Mouse (Mus musculus) liver, adult 2 months (tissue): ENCODE measurements at regions not wholly inside any gene's neighbourhood (a gene's known extent, or its start where the extent isn't known, plus 50 kb on each side); places are given as distances from the start of the nearest gene placed in this dataset.

Source experiments
- DNase-seq: peaks from one replicate; pipeline ENCODE4 v3.0.0-alpha.2; 2011; ENCODE audit warnings: low read depth, low spot score; ENCODE audit errors: extremely low read depth
- H3K27ac ChIP-seq: fragments of 200-500 bp; replicated peaks from 2 replicates; pipeline ENCODE4 v1.5.1; 2012; ENCODE audit warnings: low read depth, mild to moderate bottlenecking, control low read depth, inconsistent platforms, low read length; ENCODE audit not compliant: insufficient read depth
- H3K27me3 ChIP-seq: fragments of 200-500 bp; 2 replicates; pipeline ENCODE4 v1.6.1; 2012; ENCODE audit warnings: mild to moderate bottlenecking, moderate library complexity, low read length, inconsistent platforms; ENCODE audit not compliant: control insufficient read depth, insufficient read depth
- H3K36me3 ChIP-seq: fragments of 200-500 bp; 2 replicates; pipeline ENCODE4 v1.6.1; 2012; ENCODE audit warnings: low read length, inconsistent platforms; ENCODE audit not compliant: control insufficient read depth, insufficient read depth
- H3K4me1 ChIP-seq: fragments of 200-500 bp; 2 replicates; pipeline ENCODE4 v1.6.1; 2011; ENCODE audit warnings: low read length; ENCODE audit not compliant: control insufficient read depth, insufficient read depth
- H3K4me3 ChIP-seq: fragments of 200-500 bp; 2 replicates; pipeline ENCODE4 v1.5.1; 2011; ENCODE audit warnings: low read depth, mild to moderate bottlenecking, control low read depth, low read length, moderate library complexity; ENCODE audit not compliant: insufficient read depth
- H3K79me2 ChIP-seq: fragments of 200-500 bp; 2 replicates; pipeline ENCODE4 v1.6.1; 2012; ENCODE audit warnings: inconsistent platforms, mild to moderate bottlenecking, low read length, moderate library complexity; ENCODE audit not compliant: control insufficient read depth, insufficient read depth
- H3K9ac ChIP-seq: fragments of 200-500 bp; 2 replicates; pipeline ENCODE4 v1.6.1; 2012; ENCODE audit warnings: low read depth, mild to moderate bottlenecking, control low read depth, inconsistent platforms, low read length
- CTCF ChIP-seq: fragments of 200-500 bp; IDR thresholded peaks from 2 replicates; pipeline ENCODE4 v1.5.1; 2011; ENCODE audit warnings: low read depth, low read length, control low read depth
- POLR2A ChIP-seq: fragments of 200-500 bp; IDR thresholded peaks from 2 replicates; pipeline ENCODE4 v1.6.1; 2011; ENCODE audit warnings: low read length, control low read depth; ENCODE audit not compliant: insufficient read depth; ENCODE audit errors: extremely low read depth
- WGBS: fragments of 180-500 bp; shearing (Covaris S2); methylation state at CpG from one replicate; pipeline ENCODE4 v1.1.7; 2018; 5-methylcytosine and 5-hydroxymethylcytosine counted together

DNA sequence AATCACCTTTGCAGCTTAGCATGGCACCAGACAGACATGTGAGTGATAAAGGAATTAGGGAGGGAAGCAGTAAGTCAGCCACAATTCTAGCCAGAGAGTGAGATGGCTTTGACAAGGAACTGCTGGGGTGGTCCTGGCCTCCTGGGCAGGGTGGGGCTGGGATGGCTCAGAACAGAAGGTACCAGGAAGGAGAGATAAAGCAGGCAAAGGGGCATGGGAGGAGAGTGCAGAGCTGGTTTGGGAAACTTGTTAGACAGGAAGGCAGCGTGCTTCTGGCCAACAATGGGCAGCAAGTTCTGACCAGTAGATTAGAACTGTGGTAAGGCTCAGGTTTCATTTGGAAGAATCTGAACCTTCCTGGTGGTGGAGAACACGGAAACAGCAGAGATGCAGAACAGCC lies 130.5 kb upstream of the Mkln1 start:
- DNase-seq = no peak
- Histone ChIP-seq H3K36me3 (no peaks in the 10 kb centered on the region), H3K4me1 (peaks cover 8% of the 10 kb centered on the region), H3K27ac (no peak overlapping the region), H3K27me3 (no peaks in the 10 kb centered on the region), H3K9ac (no peak overlapping the region), H3K79me2 (peaks cover 7% of the 10 kb centered on the region; the same call in 1 of the 2 replicates), H3K4me3 (no peak overlapping the region)
- 91% methylated on average over 2 of the region's 2 CpGs for WGBS
- TF ChIP-seq POLR2A (no peak), CTCF (no peak)

DNA sequence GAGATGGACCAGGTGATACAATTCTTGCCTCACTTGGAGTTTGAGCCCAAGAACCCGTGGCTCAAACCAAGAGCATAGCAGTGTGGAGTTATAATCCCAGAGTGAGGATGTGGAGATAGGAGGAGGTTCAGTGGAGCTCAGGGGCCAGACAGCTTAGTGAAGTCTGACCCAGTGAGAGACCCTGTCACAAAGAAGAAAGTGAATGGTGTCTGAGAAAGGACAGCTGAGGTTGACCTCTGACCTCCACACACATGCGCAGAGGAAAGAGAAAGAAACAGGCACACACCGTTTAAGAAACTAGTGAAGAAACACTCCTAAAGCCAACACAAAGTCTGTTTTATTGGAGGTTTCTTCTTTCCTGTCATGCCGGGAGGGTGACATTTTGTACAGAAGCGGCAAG lies 124.7 kb upstream of the Mkln1 start:
- Histone ChIP-seq H3K9ac (no peak overlapping the region), H3K79me2 (no peaks in the 10 kb centered on the region; the same call in 1 of the 2 replicates), H3K27me3 (no peaks in the 10 kb centered on the region), H3K36me3 (no peaks in the 10 kb centered on the region), H3K27ac (no peak overlapping the region), H3K4me3 (no peak overlapping the region), H3K4me1 (no peaks in the 10 kb centered on the region)
- WGBS = 74% methylated on average over 5 of the region's 5 CpGs
- no peak for DNase-seq
- TF ChIP-seq POLR2A = no peak
- TF ChIP-seq CTCF = no peak

DNA sequence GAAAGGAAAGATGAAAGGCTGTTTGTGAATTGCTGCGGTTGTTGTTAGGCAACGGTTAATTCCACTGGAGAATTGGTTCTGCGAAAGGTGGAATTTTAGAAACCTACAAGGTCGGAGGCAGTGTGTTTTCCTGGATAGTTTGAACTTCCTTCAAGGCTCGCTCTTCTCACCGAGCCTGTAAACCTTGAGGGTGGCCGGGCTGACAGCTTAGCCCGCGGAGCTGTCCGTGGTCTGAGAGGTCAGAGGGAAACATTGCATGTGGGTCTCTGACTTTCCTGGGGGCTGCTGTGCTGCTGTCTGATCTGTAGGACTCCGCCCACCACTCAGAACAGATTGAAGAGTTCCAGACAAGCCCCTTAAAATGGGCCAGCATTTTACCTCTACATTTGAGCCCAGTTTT lies 124.3 kb upstream of the Mkln1 start:
- no peaks in the 10 kb centered on the region; the same call in 1 of the 2 replicates for H3K79me2 ChIP-seq
- H3K36me3 ChIP-seq = no peaks in the 10 kb centered on the region
- no peaks in the 10 kb centered on the region for H3K4me1 ChIP-seq
- no peak overlapping the region for H3K4me3 ChIP-seq
- no peak overlapping the region for H3K9ac ChIP-seq
- TF ChIP-seq CTCF (no peak), POLR2A (no peak)
- H3K27ac ChIP-seq = no peak overlapping the region
- 65% methylated on average over 11 of the region's 11 CpGs for WGBS
- DNase-seq = no peak
- no peaks in the 10 kb centered on the region for H3K27me3 ChIP-seq

DNA sequence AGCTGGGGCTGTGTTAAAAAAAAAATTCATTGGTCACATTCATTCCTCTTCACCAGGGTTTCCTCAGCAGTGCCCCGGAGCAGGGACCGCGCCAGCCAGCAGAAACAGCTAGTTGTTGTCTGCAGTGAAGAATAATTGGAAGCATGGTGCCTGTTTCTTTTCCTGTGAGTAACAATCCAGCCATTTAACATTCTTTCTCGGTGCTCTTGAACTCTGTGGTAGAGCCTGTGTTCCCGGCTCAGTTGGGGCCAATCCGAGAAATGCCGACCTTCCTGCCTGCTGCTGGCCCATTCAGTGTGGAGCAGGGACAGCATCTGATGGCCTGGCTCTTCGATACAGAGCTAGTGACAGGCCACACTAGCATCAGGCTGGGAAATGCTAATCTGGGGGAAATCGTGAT lies 120.7 kb upstream of the Mkln1 start:
- DNase-seq = no peak
- WGBS = 86% methylated on average over 9 of the region's 9 CpGs
- TF ChIP-seq CTCF = no peak

DNA sequence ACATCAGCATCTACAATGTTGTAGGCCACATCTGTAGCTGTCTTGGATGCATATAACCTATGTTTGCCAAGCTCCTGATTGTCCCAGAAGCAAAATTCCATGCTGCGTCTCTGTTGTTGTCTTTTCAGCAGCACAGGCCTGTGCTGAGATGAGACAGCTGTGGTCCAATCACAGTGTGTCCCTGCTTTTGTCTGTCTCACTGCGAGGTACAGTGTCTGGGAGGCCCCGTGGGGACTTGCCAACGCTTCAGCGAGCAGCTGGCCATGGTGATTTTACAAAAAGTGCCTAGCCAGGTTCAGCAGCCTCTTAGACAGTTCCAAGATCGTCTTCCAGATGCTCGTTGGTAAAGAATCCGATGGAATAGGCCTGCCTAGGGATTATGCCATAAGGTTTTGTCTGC lies 114.6 kb upstream of the Mkln1 start:
- Histone ChIP-seq H3K4me1 (no peaks in the 10 kb centered on the region), H3K9ac (no peak overlapping the region), H3K36me3 (peaks cover 2% of the 10 kb centered on the region; the same call in 1 of the 2 replicates), H3K4me3 (no peak overlapping the region), H3K27ac (no peak overlapping the region), H3K27me3 (no peaks in the 10 kb centered on the region), H3K79me2 (peaks cover 3% of the 10 kb centered on the region; the same call in 1 of the 2 replicates)
- WGBS = 89% methylated on average over 8 of the region's 8 CpGs
- TF ChIP-seq CTCF = no peak
- no peak for DNase-seq

More for the DNA sequence above, 120.7 kb upstream of the Mkln1 start:
- no peaks in the 10 kb centered on the region for H3K4me1 ChIP-seq
- H3K79me2 ChIP-seq = peaks cover 3% of the 10 kb centered on the region; the same call in 1 of the 2 replicates
- no peak overlapping the region for H3K27ac ChIP-seq
- peaks cover 2% of the 10 kb centered on the region; the same call in 1 of the 2 replicates for H3K36me3 ChIP-seq
- H3K9ac ChIP-seq = no peak overlapping the region
- no peaks in the 10 kb centered on the region for H3K27me3 ChIP-seq
- H3K4me3 ChIP-seq = no peak overlapping the region

DNA sequence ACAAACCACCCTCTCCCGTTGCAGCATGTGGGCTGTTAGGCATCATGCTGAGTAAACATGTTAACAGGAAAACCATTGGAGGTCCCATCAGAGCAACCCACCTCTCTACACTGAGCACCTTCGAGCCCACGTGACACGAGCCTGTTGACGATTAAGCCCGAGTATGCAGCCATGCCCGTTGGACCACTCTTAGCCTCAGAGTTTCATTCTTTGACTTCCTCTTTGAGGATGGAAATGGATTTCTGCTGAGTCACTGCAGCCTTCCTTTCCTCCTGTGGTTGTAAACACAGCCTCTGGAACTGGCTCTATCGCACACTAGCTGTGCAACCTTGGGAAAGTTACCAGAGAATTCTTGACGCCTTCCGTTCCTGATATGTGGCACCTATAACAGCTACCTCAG lies 114.1 kb upstream of the Mkln1 start:
- Histone ChIP-seq H3K79me2 (peaks cover 3% of the 10 kb centered on the region; the same call in 1 of the 2 replicates), H3K27ac (no peak overlapping the region), H3K4me3 (no peak overlapping the region), H3K9ac (no peak overlapping the region), H3K4me1 (no peaks in the 10 kb centered on the region), H3K27me3 (no peaks in the 10 kb centered on the region), H3K36me3 (peaks cover 2% of the 10 kb centered on the region; the same call in 1 of the 2 replicates)
- 59% methylated on average over 10 of the region's 10 CpGs for WGBS
- peak; percentile 58 for DNase-seq
- TF ChIP-seq POLR2A (no peak), CTCF (no peak)

DNA sequence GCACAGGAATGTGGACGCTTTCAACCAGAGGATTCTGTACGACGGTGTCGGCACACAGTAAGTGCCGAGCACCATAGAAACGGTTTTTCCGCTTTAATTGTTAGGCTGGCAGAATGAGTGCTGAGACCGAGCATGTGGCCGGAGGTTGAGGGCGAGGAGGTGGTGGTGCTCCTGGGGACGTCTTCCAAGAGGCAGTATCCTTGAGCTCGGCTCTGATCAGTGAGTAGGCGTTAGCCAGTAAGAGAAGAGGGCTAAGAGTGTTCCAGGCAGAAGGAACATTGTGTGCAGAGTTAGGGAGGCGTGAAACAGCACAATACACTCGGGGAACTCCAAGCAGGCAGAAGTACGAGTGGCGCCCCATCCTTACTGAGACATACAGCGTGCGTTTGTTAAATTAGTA lies 113.5 kb upstream of the Mkln1 start:
- TF ChIP-seq CTCF (no peak), POLR2A (no peak)

More for the DNA sequence above, 113.5 kb upstream of the Mkln1 start:
- Histone ChIP-seq H3K36me3 (no peaks in the 10 kb centered on the region; the same call in 1 of the 2 replicates), H3K79me2 (peaks cover 3% of the 10 kb centered on the region; the same call in 1 of the 2 replicates), H3K27ac (no peak overlapping the region), H3K4me3 (no peak overlapping the region), H3K4me1 (no peaks in the 10 kb centered on the region), H3K9ac (no peak overlapping the region), H3K27me3 (no peaks in the 10 kb centered on the region)
- 93% methylated on average over 19 of the region's 19 CpGs for WGBS
- DNase-seq = no peak
